Mouse (Mus musculus) limb, embryonic 10.5 days (tissue): ENCODE data around the gene B3gnt9. TPM values are rescaled to one million over a fixed set of nuclear protein-coding genes. Genes with fewer than 3 reads are reported as not detected.

Source experiments
- DNase-seq: peaks from one replicate; pipeline ENCODE4 v3.0.0-alpha.2; 2017; ENCODE audit warnings: low spot score
- H3K27ac ChIP-seq: fragments of 300-500 bp; sonication (generic); 2 replicates; pipeline ENCODE4 v1.5.1; 2016; ENCODE audit warnings: mild to moderate bottlenecking
- H3K27me3 ChIP-seq: fragments of 300-500 bp; sonication (generic); 2 replicates; pipeline ENCODE4 v1.6.1; 2016; ENCODE audit warnings: low read depth, mild to moderate bottlenecking; ENCODE audit not compliant: poor library complexity, severe bottlenecking
- H3K36me3 ChIP-seq: fragments of 300-500 bp; sonication (generic); 2 replicates; pipeline ENCODE4 v1.6.1; 2016; ENCODE audit warnings: mild to moderate bottlenecking, moderate library complexity
- H3K4me1 ChIP-seq: fragments of 300-500 bp; sonication (generic); 2 replicates; pipeline ENCODE4 v1.6.1; 2016
- H3K4me3 ChIP-seq: fragments of 300-500 bp; sonication (generic); 2 replicates; pipeline ENCODE4 v1.5.1; 2016; ENCODE audit warnings: mild to moderate bottlenecking, moderate library complexity
- H3K9me3 ChIP-seq: fragments of 300-500 bp; sonication (generic); replicated peaks from 2 replicates; pipeline ENCODE4 v1.6.1; 2016; ENCODE audit warnings: mild to moderate bottlenecking
- WGBS: fragments of 180-500 bp; shearing (Covaris S2); methylation state at CpG from one replicate; pipeline ENCODE4 v1.1.7; 2016; 5-methylcytosine and 5-hydroxymethylcytosine counted together
- polyA plus RNA-seq: library from polyadenylated mRNA; unstranded; fragments of >200 nt; fragmentation: Nextera tagmentation; extraction: Ambion mirVana; gene quantifications from 2 replicates; pipeline ENCODE4 v1.2.1, GENCODE M21; 2016

Gene B3gnt9
- polyA plus RNA-seq, 1 experiment from 2014 or later = 1.7 TPM

GRCm38 (mm10) chr8:105263244-105263912 lies 8.4 kb upstream of the B3gnt9 start:
- Histone ChIP-seq H3K9me3 (0 out of 2 replicates have a peak, but pooled peaks cover 2% of the 10 kb centered on the region), H3K4me1 (peaks cover 49% of the 10 kb centered on the region), H3K4me3 (peak overlapping the region; percentile 71), H3K36me3 (no peaks in the 10 kb centered on the region), H3K27me3 (peaks cover 100% of the 10 kb centered on the region), H3K27ac (no peak overlapping the region)
- 42% methylated on average over 16 of the region's 16 CpGs for WGBS
- no peak for DNase-seq

- Histone ChIP-seq H3K27ac (no peak overlapping the region), H3K4me3 (no peak overlapping the region), H3K36me3 (no peaks in the 10 kb centered on the region), H3K27me3 (peaks cover 100% of the 10 kb centered on the region), H3K9me3 (0 out of 2 replicates have a peak, but pooled peaks cover 2% of the 10 kb centered on the region), H3K4me1 (peaks cover 32% of the 10 kb centered on the region)
- DNase-seq = no peak
- WGBS = 80% methylated on average over 12 of the region's 12 CpGs
Observed at GRCm38 (mm10) chr8:105261326-105261980, 6.5 kb upstream of the B3gnt9 start.

- WGBS = 67% methylated on average over 7 of the region's 7 CpGs
- peaks cover 100% of the 10 kb centered on the region for H3K27me3 ChIP-seq
- H3K36me3 ChIP-seq = no peaks in the 10 kb centered on the region
- H3K9me3 ChIP-seq = no peaks in the 10 kb centered on the region
- H3K4me3 ChIP-seq = no peak overlapping the region
- H3K27ac ChIP-seq = no peak overlapping the region
- peaks cover 34% of the 10 kb centered on the region for H3K4me1 ChIP-seq
- DNase-seq = no peak
Observed at GRCm38 (mm10) chr8:105260371-105261099, 5.6 kb upstream of the B3gnt9 start.

- Histone ChIP-seq H3K9me3 (no peaks in the 10 kb centered on the region), H3K27ac (no peak overlapping the region), H3K36me3 (no peaks in the 10 kb centered on the region), H3K4me1 (peaks cover 37% of the 10 kb centered on the region), H3K27me3 (peaks cover 100% of the 10 kb centered on the region), H3K4me3 (peak overlapping the region; percentile 50)
- peak; percentile 93 for DNase-seq
- WGBS = 4% methylated on average over 30 of the region's 30 CpGs
Observed at GRCm38 (mm10) chr8:105259721-105260320, 4.9 kb upstream of the B3gnt9 start.

- 0 out of 2 replicates have a peak overlapping the region, but pooled peaks have one; percentile 2 for H3K27ac ChIP-seq
- peak; percentile 67 for DNase-seq
- peaks cover 37% of the 10 kb centered on the region for H3K4me1 ChIP-seq
- 2% methylated on average over 55 of the region's 55 CpGs for WGBS
- H3K27me3 ChIP-seq = peaks cover 93% of the 10 kb centered on the region
- peak overlapping the region; percentile 50 for H3K4me3 ChIP-seq
- H3K9me3 ChIP-seq = no peaks in the 10 kb centered on the region
- H3K36me3 ChIP-seq = no peaks in the 10 kb centered on the region
Observed at GRCm38 (mm10) chr8:105258911-105259720, 4.2 kb upstream of the B3gnt9 start.

GRCm38 (mm10) chr8:105257318-105258114 lies 2.6 kb upstream of the B3gnt9 start:
- no peak overlapping the region for H3K27ac ChIP-seq
- 68% methylated on average over 7 of the region's 7 CpGs for WGBS
- peaks cover 41% of the 10 kb centered on the region for H3K4me1 ChIP-seq
- H3K9me3 ChIP-seq = no peaks in the 10 kb centered on the region
- H3K27me3 ChIP-seq = peaks cover 77% of the 10 kb centered on the region
- no peak overlapping the region for H3K4me3 ChIP-seq
- H3K36me3 ChIP-seq = peaks cover 13% of the 10 kb centered on the region; the same call in 1 of the 2 replicates
- DNase-seq = no peak

- under 1% methylated on average over 74 of the region's 74 CpGs for WGBS
- H3K27me3 ChIP-seq = peaks cover 45% of the 10 kb centered on the region
Observed at GRCm38 (mm10) chr8:105254152-105254965, 594 bp downstream of the B3gnt9 start.

GRCm38 (mm10) chr8:105253766-105254151 lies 1.2 kb downstream of the B3gnt9 start:
- H3K9me3 ChIP-seq = no peaks in the 10 kb centered on the region
- H3K27ac ChIP-seq = 0 out of 2 replicates have a peak overlapping the region, but pooled peaks have one; percentile 85
- WGBS = 40% methylated on average over 20 of the region's 20 CpGs
- peak overlapping the region; percentile 63 for H3K4me3 ChIP-seq
- peaks cover 28% of the 10 kb centered on the region for H3K4me1 ChIP-seq
- peaks cover 39% of the 10 kb centered on the region for H3K27me3 ChIP-seq
- DNase-seq = peak; percentile 38
- H3K36me3 ChIP-seq = peaks cover 50% of the 10 kb centered on the region

More at GRCm38 (mm10) chr8:105254152-105254965, 594 bp downstream of the B3gnt9 start:
- no peaks in the 10 kb centered on the region for H3K9me3 ChIP-seq
- H3K4me1 ChIP-seq = peaks cover 34% of the 10 kb centered on the region
- DNase-seq = peak; percentile 92
- H3K27ac ChIP-seq = peak overlapping the region; percentile 85
- H3K4me3 ChIP-seq = peak overlapping the region; percentile 63
- peaks cover 44% of the 10 kb centered on the region for H3K36me3 ChIP-seq

GRCm38 (mm10) chr8:105252680-105253537 lies 2.0 kb downstream of the B3gnt9 start:
- Histone ChIP-seq H3K36me3 (peaks cover 59% of the 10 kb centered on the region), H3K4me1 (peaks cover 25% of the 10 kb centered on the region), H3K9me3 (no peaks in the 10 kb centered on the region), H3K4me3 (no peak overlapping the region), H3K27me3 (peaks cover 31% of the 10 kb centered on the region), H3K27ac (no peak overlapping the region)
- 86% methylated on average over 10 of the region's 10 CpGs for WGBS
- no peak for DNase-seq

GRCm38 (mm10) chr8:105251954-105252353 lies 3.0 kb downstream of the B3gnt9 start:
- Histone ChIP-seq H3K27me3 (peaks cover 21% of the 10 kb centered on the region), H3K9me3 (no peaks in the 10 kb centered on the region), H3K4me1 (peaks cover 25% of the 10 kb centered on the region), H3K27ac (no peak overlapping the region), H3K36me3 (peaks cover 68% of the 10 kb centered on the region), H3K4me3 (no peak overlapping the region)
- no peak for DNase-seq
- 91% methylated on average over 6 of the region's 6 CpGs for WGBS
